Mouse (Mus musculus): ENCODE results near the gene Lypd6. TPM values are rescaled to one million over a fixed set of nuclear protein-coding genes. Genes with fewer than 3 reads are reported as not detected.

Gene Lypd6
- total RNA-seq, 2 experiments from 2014 or later, result 20.1 to 20.2 TPM

DNA sequence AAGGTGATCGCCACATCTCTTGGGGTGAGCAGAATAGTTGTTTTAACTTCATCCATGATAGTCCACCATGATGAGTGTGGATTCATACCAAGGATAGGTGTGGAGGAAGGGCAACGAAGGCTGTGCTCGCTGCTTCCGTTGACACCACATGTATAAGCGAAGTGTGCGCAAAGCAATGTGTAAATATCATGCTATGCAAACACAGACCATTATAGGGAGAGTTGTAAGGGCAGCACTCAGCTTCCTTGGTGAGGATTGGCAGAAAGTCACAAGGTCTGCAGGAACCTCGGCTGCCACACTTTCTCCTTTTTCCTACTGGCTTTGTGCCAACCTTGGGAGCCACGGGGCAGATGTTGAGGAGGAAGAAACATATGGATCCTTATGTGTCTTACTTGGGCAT lies 97.4 kb downstream of the Lypd6 start:
- DNase-seq (ENCODE audit: extremely low spot score in 1 of 2, low spot score in 1 of 2), result no peak

DNA sequence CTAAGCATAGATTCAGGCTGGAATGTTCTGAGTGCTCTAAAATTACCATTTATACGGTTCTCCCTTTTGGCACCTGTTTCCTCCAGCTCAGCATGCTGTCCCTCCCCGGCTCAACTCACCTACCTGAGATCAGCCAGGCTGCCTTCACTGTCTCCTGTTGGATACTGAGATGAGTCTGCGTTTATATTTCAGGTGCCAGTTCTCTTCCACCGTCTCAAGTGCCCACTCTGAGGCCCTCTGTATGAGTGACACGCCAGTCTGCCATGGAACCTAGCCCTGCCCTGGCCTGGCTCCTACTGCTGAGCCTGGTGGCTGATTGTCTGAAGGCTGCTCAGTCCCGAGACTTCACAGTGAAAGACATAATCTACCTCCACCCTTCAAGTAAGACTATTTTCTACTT lies 99.0 kb downstream of the Lypd6 start:
- DNase-seq (ENCODE audit: extremely low spot score in 1 of 2, low spot score in 1 of 2), result no peak

DNA sequence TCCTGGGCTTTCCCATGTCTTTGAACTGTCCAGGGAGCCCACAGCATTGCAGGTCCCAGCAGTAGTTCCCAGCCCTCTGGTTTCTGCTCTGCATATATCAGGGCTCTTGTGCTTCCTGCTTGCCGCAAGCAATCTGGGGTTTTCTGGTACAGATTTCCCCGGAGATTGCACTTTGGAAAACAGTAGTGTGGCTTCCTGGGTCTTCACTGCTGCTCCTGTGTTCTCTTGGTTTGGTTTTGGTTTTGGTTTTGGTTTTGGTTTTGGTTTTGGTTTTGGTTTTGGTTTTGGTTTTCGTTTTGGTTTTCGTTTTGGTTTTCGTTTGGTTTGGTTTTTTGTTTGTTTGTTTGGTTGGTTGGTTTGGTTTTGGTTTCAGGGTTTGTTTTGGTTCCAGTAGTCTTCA lies 99.9 kb downstream of the Lypd6 start:
- DNase-seq (ENCODE audit: extremely low spot score in 1 of 2, low spot score in 1 of 2), result no peak

- no peak for DNase-seq (ENCODE audit: extremely low spot score in 1 of 2, low spot score in 1 of 2)
Observed at GRCm38 (mm10) chr2:50173730-50174528, 107.7 kb downstream of the Lypd6 start.

GRCm38 (mm10) chr2:50175709-50176108 lies 109.5 kb downstream of the Lypd6 start:
- DNase-seq (ENCODE audit: extremely low spot score in 1 of 2, low spot score in 1 of 2), result no peak

DNA sequence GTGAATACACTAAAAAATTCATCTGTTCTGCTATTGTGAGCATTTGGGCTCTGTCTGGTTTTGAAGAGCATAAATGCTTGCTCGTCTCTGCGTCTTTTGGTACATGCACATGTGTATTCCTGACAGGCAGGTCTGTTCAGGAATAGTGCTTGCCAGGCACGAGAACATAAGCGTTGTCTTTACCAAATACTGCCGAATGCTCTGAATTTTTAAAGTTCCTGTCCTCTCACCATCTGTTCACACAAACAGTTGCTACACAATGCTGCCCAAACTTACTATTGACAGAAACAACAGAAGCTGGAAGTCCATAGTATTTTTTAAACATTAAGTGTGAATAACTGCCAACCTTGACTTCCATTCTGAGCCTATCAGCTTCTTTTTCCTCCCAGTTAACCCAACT lies 112.9 kb downstream of the Lypd6 start:
- no peak for DNase-seq (ENCODE audit: extremely low spot score in 1 of 2, low spot score in 1 of 2)

- DNase-seq (ENCODE audit: extremely low spot score in 1 of 2, low spot score in 1 of 2), result no peak
Observed at GRCm38 (mm10) chr2:50180423-50180822, 114.2 kb downstream of the Lypd6 start.

DNA sequence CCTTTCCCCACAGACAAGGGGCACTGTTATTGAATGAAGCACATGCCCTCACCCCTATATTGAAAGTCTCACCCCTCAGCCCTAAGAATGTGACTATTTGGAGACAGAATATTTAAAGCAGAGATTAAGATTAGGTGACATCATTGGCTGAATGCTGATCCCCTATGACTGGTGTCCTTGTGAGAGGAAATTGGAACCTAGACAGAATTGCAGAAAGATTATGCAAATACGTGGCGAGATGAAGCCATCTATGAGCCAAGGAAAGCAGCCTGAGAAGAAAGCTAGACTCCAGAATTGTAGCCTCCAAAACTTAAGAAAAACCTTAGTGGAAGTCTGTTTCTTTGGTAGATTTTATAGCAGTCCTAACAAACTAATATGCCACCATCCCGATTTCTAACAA lies 115.1 kb downstream of the Lypd6 start:
- no peak for DNase-seq (ENCODE audit: extremely low spot score in 1 of 2, low spot score in 1 of 2)

DNA sequence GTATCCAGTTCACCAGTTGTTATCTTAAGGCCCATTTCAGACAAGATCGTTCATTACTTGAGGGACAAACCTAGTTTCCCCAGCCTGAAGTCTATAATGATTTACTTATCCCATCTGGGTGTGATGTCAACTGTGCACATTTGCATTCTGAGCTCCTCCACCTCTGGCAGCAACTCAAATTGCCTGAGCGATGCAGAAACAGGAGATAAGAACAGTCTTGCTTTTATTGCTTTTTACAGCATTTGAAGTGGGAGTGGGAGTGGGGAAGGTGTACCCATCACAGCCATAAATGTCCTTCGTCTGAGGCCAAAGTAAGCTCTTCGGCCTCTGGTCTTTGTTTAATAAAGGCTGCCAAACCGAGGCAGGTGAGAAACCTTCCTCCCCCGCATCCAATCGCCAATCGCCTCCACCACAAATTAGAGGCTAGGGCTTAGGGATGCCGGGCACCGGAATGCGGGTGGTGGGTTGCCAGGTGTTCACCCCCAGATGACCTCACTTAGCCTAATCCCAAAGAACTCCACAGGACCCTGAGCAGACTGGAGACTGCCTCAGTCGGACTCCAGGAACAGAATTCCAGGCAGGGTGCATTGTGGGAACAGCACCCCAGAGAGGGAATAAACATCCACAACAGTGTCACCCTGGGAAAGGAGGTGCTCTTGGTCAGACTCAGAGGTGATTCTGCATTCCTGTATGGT lies 120.6 kb downstream of the Lypd6 start:
- DNase-seq (ENCODE audit: extremely low spot score in 1 of 2, low spot score in 1 of 2), result no peak

GRCm38 (mm10) chr2:50188856-50189255 lies 122.6 kb downstream of the Lypd6 start:
- no peak for DNase-seq (ENCODE audit: extremely low spot score in 1 of 2, low spot score in 1 of 2)

GRCm38 (mm10) chr2:50196681-50197080 lies 130.5 kb downstream of the Lypd6 start:
- no peak for DNase-seq (ENCODE audit: extremely low spot score in 1 of 2, low spot score in 1 of 2)

GRCm38 (mm10) chr2:50197801-50198200 lies 131.6 kb downstream of the Lypd6 start:
- no peak for DNase-seq (ENCODE audit: extremely low spot score in 1 of 2, low spot score in 1 of 2)

- no peak for DNase-seq (ENCODE audit: extremely low spot score in 1 of 2, low spot score in 1 of 2)
Observed at GRCm38 (mm10) chr2:50200541-50200940, 134.3 kb downstream of the Lypd6 start.

DNA sequence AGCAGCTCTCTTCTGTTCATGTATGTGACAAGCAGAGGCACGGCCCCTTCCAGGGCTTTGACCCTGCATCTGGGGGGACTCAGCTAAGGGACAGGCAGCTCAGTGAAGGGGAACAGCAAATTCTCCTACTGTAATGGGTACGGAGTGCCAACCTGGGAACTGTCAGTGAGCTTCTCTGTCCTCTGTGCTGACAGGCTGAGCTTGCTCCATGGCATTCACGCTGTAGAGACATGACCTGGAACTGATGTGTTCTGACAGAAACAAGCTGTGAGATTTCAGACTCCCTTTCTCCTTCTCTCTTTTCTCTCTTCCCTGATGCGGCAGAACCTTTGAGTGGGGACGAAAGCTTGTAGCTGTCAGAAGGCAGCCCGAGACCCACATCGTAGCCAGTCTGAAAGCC lies 154.3 kb downstream of the Lypd6 start:
- no peak for DNase-seq (ENCODE audit: extremely low spot score in 1 of 2, low spot score in 1 of 2)

DNA sequence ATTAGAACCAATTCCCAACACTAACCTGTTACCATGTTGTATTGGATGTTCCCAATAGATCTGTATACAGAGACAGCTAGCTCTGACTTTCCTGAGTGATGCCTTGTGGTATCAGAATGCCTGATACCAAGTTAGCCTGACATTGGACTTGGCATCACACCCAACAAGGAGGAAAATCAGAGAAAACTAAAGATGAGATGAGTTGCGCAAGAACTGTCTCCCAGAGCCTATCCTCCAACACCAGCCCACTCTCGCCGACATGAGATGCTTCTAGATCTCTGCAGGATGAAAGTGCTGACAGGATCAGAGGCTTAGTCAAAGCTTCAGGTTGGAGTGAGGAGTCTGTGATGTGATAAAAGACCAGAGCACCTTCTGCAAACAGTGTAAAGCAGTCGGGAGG lies 158.8 kb downstream of the Lypd6 start:
- no peak for DNase-seq (ENCODE audit: extremely low spot score in 1 of 2, low spot score in 1 of 2)

GRCm38 (mm10) chr2:50233491-50233890 lies 167.3 kb downstream of the Lypd6 start:
- no peak for DNase-seq (ENCODE audit: extremely low spot score in 1 of 2, low spot score in 1 of 2)

Other genes starting within 250 kb of the Lypd6 start
- 10 to 100 TPM; 50.7 to 51.7 TPM for gene Mmadhc, start 230.4 kb downstream of the Lypd6 start, total RNA-seq (2021)